Mouse (Mus musculus) olfactory bulb, adult 2 months (tissue): Measurements from ENCODE around the gene Gm156. TPM values are rescaled to one million over a fixed set of nuclear protein-coding genes. Genes with fewer than 3 reads are reported as not detected.

Experiments used
- H3K27ac ChIP-seq: fragments of 200-500 bp; 2 replicates; pipeline ENCODE4 v1.5.1; 2012; ENCODE audit warnings: low read depth, low read length; ENCODE audit not compliant: insufficient read depth
- H3K4me1 ChIP-seq: fragments of 200-500 bp; 2 replicates; pipeline ENCODE4 v1.6.1; 2012; ENCODE audit warnings: low read length; ENCODE audit not compliant: control insufficient read depth, insufficient read depth
- H3K4me3 ChIP-seq: fragments of 200-500 bp; 2 replicates; pipeline ENCODE4 v1.5.1; 2012; ENCODE audit warnings: mild to moderate bottlenecking, low read depth, low read length, moderate library complexity; ENCODE audit not compliant: insufficient read depth
- CTCF ChIP-seq: fragments of 200-500 bp; IDR thresholded peaks from 2 replicates; pipeline ENCODE4 v1.5.1; 2012; ENCODE audit warnings: low read depth, mild to moderate bottlenecking, low read length, moderate library complexity; ENCODE audit not compliant: insufficient read depth
- POLR2A ChIP-seq: fragments of 200-500 bp; IDR thresholded peaks from 2 replicates; pipeline ENCODE4 v1.6.1; 2012; ENCODE audit warnings: mild to moderate bottlenecking, low read depth, low read length, moderate library complexity; ENCODE audit not compliant: insufficient read depth
- WGBS: fragments of 180-500 bp; shearing (Covaris S2); methylation state at CpG from one replicate; pipeline ENCODE4 v1.1.7; 2018; 5-methylcytosine and 5-hydroxymethylcytosine counted together
- polyA plus RNA-seq: library from polyadenylated mRNA; stranded (reverse); fragments of >200 nt; gene quantifications from 2 replicates; pipeline ENCODE4 v1.2.4, GENCODE M21; 2012; ENCODE audit warnings: low replicate concordance; ENCODE audit not compliant: missing spikeins, insufficient read depth, insufficient read length

Gene Gm156
- polyA plus RNA-seq, 1 experiment: not detected

- no peak for TF ChIP-seq CTCF
- no peak for TF ChIP-seq POLR2A
- 61% methylated on average over 1 of the region's 1 CpGs for WGBS
- Histone ChIP-seq H3K4me1 (no peaks in the 10 kb centered on the region), H3K27ac (no peak overlapping the region), H3K4me3 (no peak overlapping the region)
Measured at GRCm38 (mm10) chr6:129721390-129721789, 62.7 kb downstream of the Gm156 start.

GRCm38 (mm10) chr6:129720487-129720886 lies 63.6 kb downstream of the Gm156 start:
- 13% methylated on average over 3 of the region's 3 CpGs for WGBS
- no peaks in the 10 kb centered on the region for H3K4me1 ChIP-seq
- no peak for TF ChIP-seq CTCF
- TF ChIP-seq POLR2A: no peak
- H3K27ac ChIP-seq: no peak overlapping the region
- no peak overlapping the region for H3K4me3 ChIP-seq

DNA sequence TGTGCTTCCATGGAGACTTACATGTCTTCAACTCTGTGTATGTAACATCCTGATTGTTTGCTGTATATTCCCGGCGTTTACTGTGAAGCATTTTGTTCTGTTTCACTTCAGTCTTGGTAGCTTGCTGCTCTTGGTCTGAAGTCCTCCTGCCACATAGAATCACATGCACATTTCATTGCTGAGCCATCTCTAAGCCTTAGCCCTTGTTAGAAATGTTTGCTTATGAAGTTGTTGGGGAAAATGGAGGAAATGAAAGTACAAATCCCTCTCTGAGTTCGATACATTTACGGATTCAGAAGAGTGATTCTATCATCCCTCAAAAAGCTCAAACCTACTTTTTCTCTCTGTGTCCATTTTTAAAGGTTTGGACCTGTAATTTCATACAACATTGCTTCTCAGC lies 67.0 kb downstream of the Gm156 start, which contains the start of gene Klri1:
TSS of gene Klri1 (minus strand) at position 101 of the 400 bp plus-strand sequence.
- H3K27ac ChIP-seq: no peak within 1 kb of the TSS
- no peaks in the 10 kb centered on the region for H3K4me1 ChIP-seq
- TF ChIP-seq POLR2A (no peak), CTCF (no peak)
- 96% methylated on average over 4 of the region's 4 CpGs for WGBS
- H3K4me3 ChIP-seq: no peak within 1 kb of the TSS

Other genes with a start within 250 kb of the Gm156 start
- not detected in 2 replicates for gene Klre1, start 206.4 kb downstream of the Gm156 start, polyA plus RNA-seq
- gene Klrd1, start 192.5 kb downstream of the Gm156 start, polyA plus RNA-seq: not detected in 2 replicates
- gene Klrk1, start 160.4 kb downstream of the Gm156 start, polyA plus RNA-seq: not detected in 2 replicates
- gene Klrc3, start 140.9 kb downstream of the Gm156 start, polyA plus RNA-seq: not detected in 2 replicates
- not detected in 2 replicates for gene Klrc2, start 123.6 kb downstream of the Gm156 start, polyA plus RNA-seq
- gene Klrc1, start 105.3 kb downstream of the Gm156 start, polyA plus RNA-seq: not detected in 2 replicates
- gene Klri1, start 67.1 kb downstream of the Gm156 start, polyA plus RNA-seq: not detected in 2 replicates
- gene Klri2, start 43.8 kb downstream of the Gm156 start, polyA plus RNA-seq: not detected in 2 replicates
- gene Gm17631, start 78.4 kb upstream of the Gm156 start, polyA plus RNA-seq: not detected in 2 replicates
- not detected in 2 replicates for gene Klra17, start 92.4 kb upstream of the Gm156 start, polyA plus RNA-seq
- not detected in 2 replicates for gene Klra5, start 133.4 kb upstream of the Gm156 start, polyA plus RNA-seq
- gene Klra6, start 242.7 kb upstream of the Gm156 start, polyA plus RNA-seq: not detected in 2 replicates